Mouse (Mus musculus) MEL (cell line): ENCODE results near the gene Dpm2. TPM values are rescaled to one million over a fixed set of nuclear protein-coding genes. Genes with fewer than 3 reads are reported as not detected.

Experiments
- DNase-seq: peaks from one replicate; pipeline ENCODE4 v3.0.0; 2011; ENCODE audit warnings: low read depth, low spot score
- H3K27ac ChIP-seq: 2 replicates; pipeline ENCODE4 v1.5.1; 2012; ENCODE audit warnings: low read depth, mild to moderate bottlenecking, control low read depth, low read length, moderate library complexity; ENCODE audit not compliant: control insufficient read depth
- H3K27me3 ChIP-seq, 2 experiments: fragments of 150-350 bp in 1 of 2; sonication (generic) in 1 of 2; 2 replicates each; pipeline ENCODE4 v1.6.1; 2012; ENCODE audit warnings: low read length in 2 of 2, mild to moderate bottlenecking in 2 of 2, improper control_type of control experiment in 1 of 2, moderate library complexity in 1 of 2; ENCODE audit not compliant: insufficient read depth in 2 of 2, control insufficient read depth in 1 of 2
- H3K36me3 ChIP-seq, 2 experiments: 2 replicates each; pipeline ENCODE4 v1.6.1; 2012 to 2014; ENCODE audit warnings: low read length in 2 of 2, improper control_type of control experiment in 1 of 2, inconsistent platforms in 1 of 2, mild to moderate bottlenecking in 1 of 2; ENCODE audit not compliant: insufficient read depth in 2 of 2, control insufficient read depth in 1 of 2
- H3K4me1 ChIP-seq, 2 experiments: fragments of 150-350 bp in 1 of 2; sonication (generic) in 1 of 2; 2 replicates each; pipeline ENCODE4 v1.6.1; 2012; ENCODE audit warnings: low read length in 2 of 2, improper control_type of control experiment in 1 of 2, mild to moderate bottlenecking in 1 of 2; ENCODE audit not compliant: insufficient read depth in 2 of 2, control insufficient read depth in 1 of 2
- H3K4me3 ChIP-seq, 2 experiments: fragments of 150-350 bp in 1 of 2; sonication (generic) in 1 of 2; 2 replicates each; pipeline ENCODE4 v1.5.1; 2012; ENCODE audit warnings: low read depth in 2 of 2, low read length in 2 of 2, mild to moderate bottlenecking in 2 of 2, moderate library complexity in 2 of 2, control low read depth in 1 of 2, improper control_type of control experiment in 1 of 2; ENCODE audit not compliant: control insufficient read depth in 1 of 2, insufficient read depth in 1 of 2
- H3K79me2 ChIP-seq: 2 replicates; pipeline ENCODE4 v1.6.1; 2012; ENCODE audit warnings: mild to moderate bottlenecking, low read length, moderate library complexity; ENCODE audit not compliant: control insufficient read depth, poor library complexity, insufficient read depth
- H3K9ac ChIP-seq: 2 replicates; pipeline ENCODE4 v1.6.1; 2012; ENCODE audit warnings: low read depth, mild to moderate bottlenecking, control low read depth, low read length, moderate library complexity; ENCODE audit not compliant: control insufficient read depth, poor library complexity, severe bottlenecking
- H3K9me3 ChIP-seq: fragments of 150-350 bp; sonication (generic); replicated peaks from 2 replicates; pipeline ENCODE4 v1.6.1; 2012; ENCODE audit warnings: mild to moderate bottlenecking, low read length, improper control_type of control experiment, moderate library complexity; ENCODE audit not compliant: insufficient read depth
- E2F4 ChIP-seq: IDR thresholded peaks from 2 replicates; pipeline ENCODE4 v1.6.1; 2011; ENCODE audit warnings: low read depth, low read length, improper control_type of control experiment, borderline replicate concordance
- ETS1 ChIP-seq: IDR thresholded peaks from 2 replicates; pipeline ENCODE4 v1.6.1; 2012; ENCODE audit warnings: low read depth, mild to moderate bottlenecking, inconsistent platforms, low read length, improper control_type of control experiment, moderate library complexity
- HCFC1 ChIP-seq: IDR thresholded peaks from 2 replicates; pipeline ENCODE4 v1.6.1; 2012; ENCODE audit warnings: low read depth, mild to moderate bottlenecking, inconsistent platforms, low read length, improper control_type of control experiment, moderate library complexity
- MAFK ChIP-seq: IDR thresholded peaks from 2 replicates; pipeline ENCODE4 v1.6.1; 2011; ENCODE audit warnings: low read depth, mild to moderate bottlenecking, low read length, improper control_type of control experiment, borderline replicate concordance
- MAX ChIP-seq: IDR thresholded peaks from 2 replicates; pipeline ENCODE4 v1.6.1; 2011; ENCODE audit warnings: low read length, improper control_type of control experiment
- MAZ ChIP-seq: IDR thresholded peaks from 2 replicates; pipeline ENCODE4 v1.6.1; 2012; ENCODE audit warnings: low read depth, mild to moderate bottlenecking, inconsistent platforms, low read length, improper control_type of control experiment
- MXI1 ChIP-seq: IDR thresholded peaks from 2 replicates; pipeline ENCODE4 v1.6.1; 2011; ENCODE audit warnings: mild to moderate bottlenecking, low read depth, low read length, improper control_type of control experiment
- MYC ChIP-seq: IDR thresholded peaks from 2 replicates; pipeline ENCODE4 v1.6.1; 2011; ENCODE audit warnings: low read depth, mild to moderate bottlenecking, low read length, improper control_type of control experiment, moderate library complexity
- NRF1 ChIP-seq: IDR thresholded peaks from 2 replicates; pipeline ENCODE4 v1.6.1; 2014; ENCODE audit warnings: low read depth, mild to moderate bottlenecking, inconsistent platforms, low read length, improper control_type of control experiment, moderate library complexity; ENCODE audit not compliant: poor library complexity, insufficient read depth, severe bottlenecking
- RCOR1 ChIP-seq: IDR thresholded peaks from 2 replicates; pipeline ENCODE4 v1.6.1; 2012; ENCODE audit warnings: low read depth, mild to moderate bottlenecking, inconsistent platforms, low read length, improper control_type of control experiment
- SIN3A ChIP-seq: IDR thresholded peaks from 2 replicates; pipeline ENCODE4 v1.6.1; 2012; ENCODE audit warnings: low read length, improper control_type of control experiment, inconsistent platforms
- SMC3 ChIP-seq: IDR thresholded peaks from 2 replicates; pipeline ENCODE4 v1.6.1; 2011; ENCODE audit warnings: low read depth, low read length, improper control_type of control experiment
- TAL1 ChIP-seq: IDR thresholded peaks from 2 replicates; pipeline ENCODE4 v1.6.1; 2012; ENCODE audit warnings: mild to moderate bottlenecking, inconsistent platforms, low read length, moderate library complexity, mixed read lengths
- TBP ChIP-seq: IDR thresholded peaks from 2 replicates; pipeline ENCODE4 v1.8.0; 2011; ENCODE audit warnings: low read depth, low read length, improper control_type of control experiment
- ZNF384 ChIP-seq: IDR thresholded peaks from 2 replicates; pipeline ENCODE4 v1.6.1; 2012; ENCODE audit warnings: low read depth, mild to moderate bottlenecking, inconsistent platforms, low read length, improper control_type of control experiment
- polyA plus RNA-seq, 2 experiments: library from polyadenylated mRNA; stranded (reverse) in 1 of 2; unstranded in 1 of 2; fragments of >175 nt in 1 of 2; fragments of >200 nt in 1 of 2; gene quantifications; 2 replicates each; pipeline versions ENCODE4 v1.2.1 to v1.2.4; 2012; ENCODE audit warnings: low replicate concordance in 2 of 2, low read depth in 1 of 2; ENCODE audit not compliant: insufficient read length in 2 of 2, insufficient read depth in 1 of 2, missing spikeins in 1 of 2
- total RNA-seq: library from RNA; depleted of rRNA; stranded (reverse); fragments of 300-350 nt; gene quantifications from 2 replicates; pipeline ENCODE4 v1.2.3, GENCODE M21; 2012

The Dpm2 gene
- total and polyA plus RNA-seq, 3 experiments = 45.8 to 109 TPM; not detected in 1

DNA sequence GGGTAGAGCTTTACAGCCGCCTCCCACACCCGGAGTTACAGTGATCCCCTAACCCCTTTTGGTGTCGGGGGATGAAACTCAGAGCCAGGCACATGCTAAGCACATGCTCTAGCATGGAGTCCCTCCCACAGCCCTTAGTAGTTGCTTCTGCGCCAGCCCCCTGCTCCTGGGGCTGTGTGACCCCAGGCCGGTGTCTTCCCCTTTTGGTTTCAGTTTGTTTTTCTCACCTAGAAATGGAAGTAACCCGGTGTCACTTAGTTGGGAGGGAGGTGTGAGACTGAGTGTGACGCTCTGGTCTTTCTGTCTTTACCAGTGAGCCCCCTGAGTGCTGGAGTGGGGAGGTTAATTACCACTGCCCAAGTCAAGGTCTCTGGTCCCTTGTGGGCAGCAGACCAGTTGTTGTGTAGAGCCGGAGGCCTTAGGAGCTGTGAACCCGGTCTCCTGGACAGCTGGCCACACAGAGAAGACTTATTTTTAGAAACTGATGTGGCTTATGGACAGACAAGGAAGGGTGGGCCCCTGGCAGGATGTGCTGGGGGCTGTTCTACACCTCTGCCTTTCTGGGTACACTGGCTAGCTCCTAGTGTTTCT is 17.2 kb downstream of the Dpm2 start:
- H3K27ac ChIP-seq = peak overlapping the region; percentile 61
- no peaks in the 10 kb centered on the region for H3K9me3 ChIP-seq
- peak; percentile 84 for DNase-seq
- H3K4me1 ChIP-seq = peaks cover 5 to 22% of the 10 kb centered on the region in 2 experiments; a peak in 3 of 4 replicates
- H3K9ac ChIP-seq = peak overlapping the region; percentile 94
- TF ChIP-seq MYC = peak; percentile 98
- TF ChIP-seq MAZ = no peak
- peak; percentile 18; the same call in 1 of the 2 replicates for TF ChIP-seq ETS1
- TF ChIP-seq MXI1 = peak; percentile 95
- no peak for TF ChIP-seq RCOR1
- TF ChIP-seq NRF1 = 0 out of 2 replicates have a peak, but pooled peaks have one; percentile 42
- peak; percentile 93 for TF ChIP-seq MAX
- TF ChIP-seq SIN3A = 0 out of 2 replicates have a peak, but pooled peaks have one; percentile 69
- no peak for TF ChIP-seq ZNF384
- no peak for TF ChIP-seq E2F4
- peak; percentile 45; the same call in 1 of the 2 replicates for TF ChIP-seq HCFC1
- no peak for TF ChIP-seq MAFK
- TF ChIP-seq SMC3 = no peak
- H3K27me3 ChIP-seq = no peaks in the 10 kb centered on the region
- H3K36me3 ChIP-seq = peaks cover 0 to 15% of the 10 kb centered on the region in 2 experiments; a peak in 3 of 4 replicates
- peaks cover 32% of the 10 kb centered on the region for H3K79me2 ChIP-seq
- peak overlapping the region; percentile 91 to 98 for H3K4me3 ChIP-seq

DNA sequence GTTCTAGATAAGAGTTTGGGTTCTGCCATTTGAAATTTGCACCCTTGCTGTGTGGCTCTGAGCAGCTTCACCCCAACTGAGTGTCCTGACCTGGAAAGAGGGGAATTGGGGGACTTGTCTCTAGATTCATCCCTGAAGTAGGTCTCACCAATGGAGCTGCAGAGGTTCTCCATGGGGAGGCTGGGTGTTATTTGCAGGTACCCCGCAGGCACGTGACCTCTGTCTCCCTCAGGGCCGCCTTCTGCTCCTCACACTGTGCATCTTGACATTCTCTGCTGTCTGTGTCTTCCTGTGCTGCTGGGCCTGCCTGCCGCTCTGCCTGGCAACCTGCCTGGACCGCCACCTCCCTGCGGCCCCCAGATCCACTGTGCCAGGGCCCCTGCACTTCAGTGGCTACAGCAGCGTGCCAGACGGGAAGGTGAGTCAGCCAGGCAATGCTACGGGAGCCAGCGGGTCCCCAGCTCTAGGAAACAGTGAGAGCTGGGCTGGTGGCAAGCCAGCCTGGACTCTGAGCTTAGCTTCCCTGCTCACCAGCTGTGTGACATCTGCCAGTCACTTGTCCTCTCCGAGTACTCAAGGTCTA is 18.6 kb downstream of the Dpm2 start:
- peak overlapping the region; percentile 10 to 91; a peak in 3 of 4 replicates for H3K4me3 ChIP-seq
- no peak for DNase-seq
- peak overlapping the region; percentile 21; the same call in 1 of the 2 replicates for H3K9ac ChIP-seq
- peaks cover 32% of the 10 kb centered on the region for H3K79me2 ChIP-seq
- no peaks in the 10 kb centered on the region for H3K27me3 ChIP-seq
- no peak overlapping the region for H3K27ac ChIP-seq
- H3K9me3 ChIP-seq = no peaks in the 10 kb centered on the region
- TF ChIP-seq TAL1 (no peak), MAX (no peak), MXI1 (no peak), TBP (no peak), MAZ (no peak)
- peaks cover 0 to 12% of the 10 kb centered on the region in 2 experiments; a peak in 3 of 4 replicates for H3K36me3 ChIP-seq
- peaks cover 5 to 18% of the 10 kb centered on the region in 2 experiments; a peak in 3 of 4 replicates for H3K4me1 ChIP-seq
